Mouse (Mus musculus): ENCODE results near the gene Spty2d1.

DNA sequence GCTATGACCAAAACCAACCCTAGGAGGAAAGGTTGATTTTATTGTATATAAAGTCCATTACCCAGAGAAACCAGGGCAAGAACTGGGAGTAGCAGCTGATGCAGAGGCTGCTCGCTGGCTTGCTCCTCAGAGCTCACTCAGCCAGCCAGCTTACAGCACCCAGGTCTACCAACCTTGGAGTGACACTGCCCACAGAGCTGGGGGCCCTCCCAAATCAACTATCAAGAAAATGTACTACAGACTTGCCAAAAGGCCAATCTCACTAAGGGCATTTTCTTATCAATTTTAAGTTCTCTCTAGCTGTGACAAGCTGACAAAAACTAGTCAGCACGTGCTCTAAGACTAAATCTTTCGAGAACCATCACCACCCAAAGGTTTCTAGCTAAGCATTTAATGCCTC is 12.7 kb downstream of the Spty2d1 start:
- TF ChIP-seq POLR2A (IDR thresholded peaks at IDR 0.05; ENCODE audit: low read depth, low read length) (no peak), CTCF (IDR thresholded peaks at IDR 0.05; ENCODE audit: borderline replicate concordance, insufficient read depth, low read length) (no peak)
